Mouse (Mus musculus): ENCODE data around the gene E030018B13Rik.

Gene E030018B13Rik

GRCm38 (mm10) chr7:63965635-63966418 lies 49.2 kb downstream of the E030018B13Rik start:
- no peak for DNase-seq (ENCODE audit: low spot score in 2 of 2)

GRCm38 (mm10) chr7:63969941-63970340 lies 53.3 kb downstream of the E030018B13Rik start:
- DNase-seq (ENCODE audit: low spot score in 2 of 2): no peak

Measured in heart, adult 9 months (tissue).